Mouse (Mus musculus) liver, adult (tissue): Measurements from ENCODE around the gene Errfi1.

Experiments used
- GATA4 ChIP-seq: IDR thresholded peaks from 2 replicates; pipeline ENCODE4 v1.6.1; 2014; ENCODE audit warnings: mild to moderate bottlenecking, low read length; ENCODE audit not compliant: insufficient replicate concordance

Gene Errfi1

DNA sequence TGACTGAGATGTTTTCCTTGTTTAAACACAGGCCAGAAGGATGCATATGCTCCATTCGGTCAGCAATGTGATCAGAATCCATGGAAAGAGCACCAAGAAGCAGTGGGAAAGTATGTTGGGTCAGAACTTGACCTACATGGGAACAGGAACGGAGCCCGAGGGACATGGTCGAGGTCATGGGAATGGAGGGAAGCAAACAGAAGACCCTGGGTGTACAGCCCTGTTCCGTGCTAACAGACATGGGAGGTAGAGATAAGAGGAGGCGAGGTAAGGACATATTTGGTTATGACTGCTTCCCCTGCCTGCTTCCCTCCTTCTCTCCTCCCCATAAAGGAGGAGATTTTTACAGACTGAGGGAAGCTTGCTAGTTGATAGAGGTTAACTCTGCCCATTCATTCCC lies 21.8 kb upstream of the Errfi1 start:
- TF ChIP-seq GATA4, result no peak

- no peak for TF ChIP-seq GATA4
Observed at GRCm38 (mm10) chr4:150835163-150835562, 18.6 kb upstream of the Errfi1 start.

- no peak for TF ChIP-seq GATA4
Observed at GRCm38 (mm10) chr4:150836258-150836657, 17.5 kb upstream of the Errfi1 start.

DNA sequence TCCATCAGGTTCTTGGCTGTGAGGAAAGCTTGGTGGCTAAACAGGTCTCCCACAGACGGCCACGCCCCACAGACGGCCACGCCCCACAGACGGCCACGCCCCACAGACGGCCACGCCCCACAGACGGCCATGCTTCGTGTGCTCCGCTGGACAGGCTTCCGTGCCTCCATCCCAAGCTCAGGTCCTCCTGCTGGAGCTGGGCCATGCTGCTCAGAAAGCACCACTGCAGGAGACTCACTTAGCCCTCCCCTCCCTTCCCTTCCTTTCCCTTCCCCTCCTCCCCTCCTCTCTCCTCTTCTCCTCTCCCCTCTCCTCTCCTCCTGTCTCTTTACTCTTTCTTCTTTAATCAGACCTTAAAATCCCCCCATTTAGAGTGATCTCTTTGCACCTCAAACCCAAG lies 16.8 kb upstream of the Errfi1 start:
- TF ChIP-seq GATA4, result no peak

DNA sequence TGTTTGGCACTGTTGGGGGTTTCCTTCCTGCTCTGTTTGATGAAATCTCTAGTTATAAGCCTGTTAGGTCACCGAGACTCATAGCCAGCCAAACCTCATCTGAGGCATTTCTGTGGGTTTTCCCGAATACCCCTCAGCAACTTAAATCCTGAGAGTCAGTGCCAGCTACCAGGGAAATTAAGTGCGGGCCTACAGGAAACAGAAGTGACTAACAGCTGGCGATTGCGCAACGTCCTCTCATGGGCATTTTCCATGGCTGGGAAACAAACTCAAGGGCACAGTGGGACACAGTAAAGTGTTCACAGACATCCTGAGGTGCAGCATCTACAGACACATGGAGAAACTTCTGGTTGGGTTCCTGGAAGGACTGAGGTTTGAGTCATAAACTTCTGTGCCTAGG lies 16.3 kb upstream of the Errfi1 start:
- TF ChIP-seq GATA4, result no peak

DNA sequence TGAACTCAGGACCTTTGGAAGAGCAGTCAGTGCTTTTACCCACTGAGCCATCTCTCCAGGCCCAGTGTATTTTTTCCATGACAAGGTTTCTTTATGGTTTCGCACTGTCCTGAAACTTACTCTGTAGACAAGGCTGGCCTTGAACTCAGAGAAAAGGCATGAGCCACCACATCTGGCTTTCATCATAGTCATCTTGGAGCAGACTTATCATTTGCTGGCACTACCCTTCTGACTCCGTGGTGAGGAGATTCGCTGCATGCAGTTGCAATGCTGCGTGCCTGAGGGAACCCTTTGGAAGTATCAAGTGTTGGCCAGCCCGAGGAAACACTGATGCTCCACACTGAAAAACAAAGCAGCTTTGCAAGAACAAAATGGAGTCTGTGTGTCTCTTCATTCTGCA lies 11.7 kb upstream of the Errfi1 start:
- no peak for TF ChIP-seq GATA4

GRCm38 (mm10) chr4:150843181-150843580 lies 10.5 kb upstream of the Errfi1 start:
- no peak for TF ChIP-seq GATA4

- no peak for TF ChIP-seq GATA4
Observed at GRCm38 (mm10) chr4:150846316-150846715, 7.4 kb upstream of the Errfi1 start.

- TF ChIP-seq GATA4, result no peak
Observed at GRCm38 (mm10) chr4:150849964-150850363, 3.8 kb upstream of the Errfi1 start.

GRCm38 (mm10) chr4:150850893-150851292 lies 2.8 kb upstream of the Errfi1 start:
- TF ChIP-seq GATA4, result no peak

DNA sequence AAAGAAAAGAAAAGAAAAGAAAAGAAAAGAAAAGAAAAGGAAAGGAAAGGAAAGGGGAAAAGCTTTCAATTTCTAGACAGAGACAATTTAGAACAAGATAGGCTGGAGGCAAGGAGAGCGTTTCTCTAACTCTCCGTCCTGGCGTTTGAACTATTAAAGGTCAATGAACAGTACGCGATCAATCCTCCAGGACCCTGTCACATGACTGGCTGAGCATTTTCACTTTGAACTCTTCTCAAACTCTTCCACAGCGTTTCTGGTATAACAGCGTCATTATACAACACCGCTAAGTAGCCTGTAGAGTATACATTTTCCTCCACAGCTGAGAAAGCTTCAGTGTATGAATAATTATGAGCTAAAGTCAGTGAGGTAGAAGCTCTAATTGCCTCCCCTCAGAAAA lies 1.7 kb upstream of the Errfi1 start:
- TF ChIP-seq GATA4, result no peak

- peak; percentile 79 for TF ChIP-seq GATA4
Observed at GRCm38 (mm10) chr4:150852479-150852878, 1.2 kb upstream of the Errfi1 start.

DNA sequence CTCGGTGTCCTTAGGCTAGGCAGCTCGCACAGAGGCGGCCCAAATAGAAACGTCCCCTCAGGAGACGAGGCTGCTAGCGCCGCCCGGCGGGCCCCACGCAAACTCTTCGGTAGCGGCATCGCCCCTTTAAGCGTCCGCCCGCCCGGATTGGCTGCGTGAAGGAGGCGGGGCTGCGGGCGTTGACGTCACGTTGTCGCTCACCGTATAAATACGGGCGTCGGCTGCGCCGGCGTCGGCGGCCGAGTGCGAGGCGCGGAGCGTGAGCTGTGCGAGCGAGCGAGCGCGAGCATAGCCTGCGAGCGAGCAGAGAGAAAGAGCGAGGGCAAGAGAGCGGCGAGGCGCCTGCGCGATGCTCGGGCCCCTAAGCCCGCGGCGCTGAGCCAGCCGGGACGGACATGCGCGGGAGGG lies 1.1 kb downstream of the Errfi1 start:
- TF ChIP-seq GATA4, result peak; percentile 51; the same call in 1 of the 2 replicates

DNA sequence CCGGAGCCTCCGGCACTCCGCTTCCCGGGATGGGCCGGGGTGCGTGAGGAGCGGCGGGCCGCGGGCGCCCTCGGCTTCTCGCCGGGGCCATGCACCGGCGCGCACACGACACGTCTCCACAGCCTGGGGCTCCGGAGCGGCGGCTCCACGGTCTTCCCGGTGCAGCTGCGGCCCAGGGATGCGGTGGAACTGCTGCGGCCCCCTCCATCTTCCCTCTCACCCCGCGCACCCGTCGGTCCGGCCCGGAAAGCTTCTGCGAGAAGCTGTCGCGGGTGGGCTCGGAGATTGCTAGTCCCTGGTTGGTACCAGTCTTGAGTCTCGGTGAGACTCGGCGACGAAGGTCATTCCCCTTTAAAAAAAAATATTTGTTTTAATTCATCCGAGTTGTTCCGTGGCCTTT lies 1.6 kb downstream of the Errfi1 start:
- TF ChIP-seq GATA4, result no peak

GRCm38 (mm10) chr4:150860526-150860925 lies 6.8 kb downstream of the Errfi1 start:
- TF ChIP-seq GATA4, result no peak

DNA sequence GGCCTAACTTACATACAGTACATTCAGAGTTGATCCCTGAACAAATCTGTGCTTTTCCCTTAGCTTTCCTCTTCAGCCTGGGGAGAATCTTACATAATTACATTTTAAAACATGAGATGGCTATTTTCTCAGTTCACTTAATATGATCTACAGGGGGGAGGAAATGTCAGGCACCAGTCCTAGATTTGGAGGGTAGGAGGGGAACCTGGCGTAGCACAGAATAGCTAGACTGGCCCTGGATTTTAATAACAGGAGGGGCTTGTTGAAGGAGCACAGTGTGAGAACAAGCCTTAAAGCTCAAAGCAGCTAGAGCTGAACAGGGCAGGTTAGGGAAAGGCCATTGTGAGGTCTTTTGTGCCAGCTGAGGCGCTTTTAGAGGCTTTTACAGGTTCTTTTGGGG lies 7.4 kb downstream of the Errfi1 start:
- no peak for TF ChIP-seq GATA4

- TF ChIP-seq GATA4, result no peak
Observed at GRCm38 (mm10) chr4:150862626-150863375, 9.1 kb downstream of the Errfi1 start.
